Mouse (Mus musculus) retina, adult 2 months (tissue): ENCODE data around the gene Cgn.

ENCODE experiments used
- DNase-seq: peaks from one replicate; pipeline ENCODE4 v3.0.0-alpha.2; 2012; ENCODE audit warnings: low read depth, low spot score

Gene Cgn

DNA sequence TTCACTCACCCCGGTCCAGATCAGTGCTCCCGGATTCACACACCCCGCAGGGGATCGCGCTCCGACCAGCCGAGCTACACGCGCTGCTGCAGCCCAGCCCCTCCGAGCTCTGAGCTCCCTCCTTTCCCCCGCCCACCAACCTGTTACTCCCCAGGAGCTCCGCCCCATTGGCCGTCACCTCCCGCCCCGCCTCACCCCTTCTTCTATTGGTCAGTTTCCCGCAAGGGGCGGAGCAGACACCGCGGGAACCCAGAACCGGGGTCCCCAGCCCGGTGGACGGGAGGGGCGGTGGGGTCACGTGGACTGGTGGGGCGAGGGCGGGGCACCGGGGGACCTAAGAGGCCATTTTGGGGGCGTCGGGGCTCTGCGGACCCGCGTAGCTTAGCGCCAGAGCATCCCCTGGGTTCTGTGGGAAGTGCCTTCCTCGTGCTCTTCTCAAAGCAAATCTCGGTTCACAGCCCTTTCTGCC lies at the start of gene Cgn:
Gene Cgn, minus strand, starts transcription at position 126 of the 469 bp plus-strand sequence.
- peak; percentile 80 for DNase-seq

DNA sequence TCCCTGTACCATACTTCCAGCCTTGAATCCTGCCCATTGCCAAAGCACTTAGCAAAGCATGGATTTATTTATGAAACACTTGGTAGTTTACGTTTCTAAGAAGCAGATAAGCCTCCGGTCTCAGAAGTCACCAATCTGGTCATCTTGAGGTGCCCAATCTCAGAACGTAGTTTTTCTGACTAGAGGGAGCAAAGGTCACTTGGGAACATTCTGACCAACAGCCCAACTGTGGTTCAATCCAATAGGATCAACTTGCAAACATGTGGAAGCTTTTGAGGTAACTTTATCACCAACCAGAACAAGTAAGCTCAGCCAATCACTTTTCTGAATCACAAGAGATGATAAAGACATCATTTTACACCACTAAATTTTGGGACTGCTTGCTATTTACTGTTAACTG lies 49.1 kb upstream of the Cgn start:
- DNase-seq: no peak

DNA sequence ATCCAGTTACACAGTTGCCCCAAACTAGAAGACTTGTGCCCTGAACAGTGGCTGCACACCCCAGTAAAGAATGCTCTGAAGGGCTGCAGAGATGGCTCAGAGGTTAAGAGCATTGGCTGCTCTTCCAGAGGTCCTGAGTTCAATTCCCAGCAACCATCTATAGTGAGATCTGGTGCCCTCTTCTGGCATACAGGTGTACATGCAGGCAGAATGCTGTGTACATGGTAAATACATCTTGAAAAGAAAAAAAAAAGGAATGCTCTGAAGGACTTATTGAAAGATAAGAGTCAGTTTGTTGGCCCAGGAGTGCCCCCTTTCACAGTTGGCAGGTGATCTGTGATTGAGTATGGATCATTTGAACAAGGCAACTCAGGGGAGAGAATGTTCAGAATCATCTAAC lies 47.1 kb upstream of the Cgn start:
- DNase-seq: no peak

DNA sequence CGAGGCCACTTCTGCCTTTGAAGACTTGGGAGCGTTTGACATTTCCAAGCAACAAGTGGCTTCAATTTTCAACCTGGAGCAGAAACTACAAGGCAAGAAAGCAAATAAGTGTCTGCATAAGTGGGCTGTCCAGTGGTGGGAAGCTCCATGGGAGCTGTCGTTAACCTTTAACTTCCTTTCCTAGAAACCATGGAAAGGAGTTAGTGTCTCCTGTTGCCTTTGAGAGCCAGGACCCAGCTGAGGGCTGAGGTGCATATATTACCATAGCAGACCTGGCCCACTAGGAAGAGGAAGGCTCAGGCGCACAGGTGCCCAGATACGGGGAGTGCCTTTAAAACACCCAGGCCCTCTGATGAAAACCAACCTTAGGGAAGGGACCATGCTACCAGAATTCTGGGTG lies 46.4 kb upstream of the Cgn start:
- DNase-seq: no peak

DNA sequence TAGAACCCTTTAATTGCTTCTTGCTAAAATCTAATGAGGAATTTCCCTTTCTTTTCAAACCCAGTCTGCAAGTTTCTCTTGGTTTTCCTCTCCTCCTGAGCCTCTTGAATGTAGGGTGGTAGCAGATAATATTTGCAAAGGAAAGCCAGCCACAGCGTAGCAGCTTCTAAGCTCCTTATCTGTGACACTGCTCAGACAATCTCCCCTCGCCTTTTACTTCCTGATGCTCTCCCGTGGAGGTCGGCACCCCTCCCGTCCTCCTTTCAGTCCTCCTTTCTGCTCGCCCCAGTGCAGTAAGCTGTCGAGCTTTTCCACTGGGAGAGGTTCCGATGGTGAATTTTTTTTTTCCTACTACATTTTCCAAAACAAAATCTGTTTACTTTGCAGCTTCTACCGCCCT lies 45.8 kb upstream of the Cgn start:
- no peak for DNase-seq

DNA sequence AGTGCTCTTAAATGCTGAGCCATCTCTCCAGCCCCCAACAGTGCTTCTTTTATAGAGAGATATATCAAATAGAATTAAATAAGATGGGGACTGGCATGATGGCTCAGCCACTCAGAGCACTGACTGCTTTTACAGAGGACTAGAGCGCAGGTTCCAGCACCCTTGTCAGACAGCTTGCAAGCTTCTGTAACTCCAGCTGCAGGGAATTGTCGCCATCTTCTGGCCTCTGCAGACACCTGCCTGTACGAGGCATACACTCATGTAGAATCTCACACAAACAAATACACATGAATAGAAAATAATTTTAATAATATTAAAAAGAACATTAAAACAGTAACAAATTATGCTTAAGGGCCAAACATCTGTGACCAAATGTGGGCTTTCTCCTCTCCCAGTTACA lies 37.8 kb upstream of the Cgn start:
- no peak for DNase-seq

DNA sequence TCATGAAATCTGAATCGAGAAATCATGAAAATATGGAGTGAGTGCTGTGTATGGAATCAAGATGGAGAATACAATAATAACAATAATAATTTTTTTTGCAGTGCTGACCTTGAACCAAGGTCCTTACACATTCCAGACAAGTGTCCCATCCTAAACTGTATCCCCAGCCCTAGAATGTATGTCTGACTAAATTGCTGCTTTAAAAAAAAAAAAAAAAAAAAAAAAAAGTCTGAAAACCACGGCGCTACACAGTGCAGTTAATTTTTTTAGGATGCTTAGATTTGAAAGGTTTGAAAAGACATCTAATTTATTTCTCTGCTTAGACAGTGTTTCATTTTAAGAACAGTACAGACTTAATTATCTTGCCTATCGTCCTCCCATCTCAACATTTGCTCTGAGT lies 35.8 kb upstream of the Cgn start:
- DNase-seq: no peak

DNA sequence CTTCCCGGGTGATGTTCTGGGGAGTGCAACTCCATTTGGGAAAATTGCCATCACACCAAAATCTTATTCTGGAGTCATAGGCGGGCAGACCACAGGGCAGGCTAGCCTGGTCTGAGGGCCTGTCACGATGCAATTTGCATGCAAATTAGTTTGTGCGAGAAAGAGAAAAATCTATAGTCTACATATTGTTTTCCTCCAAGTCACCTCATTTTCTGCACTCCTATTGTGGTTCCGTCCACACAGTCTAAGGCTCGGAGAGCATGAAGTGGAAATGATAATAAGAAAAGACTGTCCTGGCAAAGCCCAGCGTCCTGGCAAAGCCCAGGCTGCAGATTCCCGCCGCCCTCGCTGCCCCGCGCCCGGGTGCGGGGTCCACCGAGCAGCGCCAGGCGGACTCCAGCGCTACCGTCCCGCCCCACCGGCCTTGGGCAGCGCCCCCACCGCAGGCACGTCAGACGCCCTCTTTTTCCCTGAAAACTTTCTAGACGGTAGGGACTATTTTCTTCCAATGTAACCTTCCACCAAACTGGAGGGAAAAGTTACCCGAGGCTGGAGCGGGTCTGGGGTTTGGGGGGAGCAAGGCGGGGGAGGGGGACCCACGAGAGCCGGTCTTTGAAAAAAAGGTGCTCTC lies 34.8 kb upstream of the Cgn start:
- no peak for DNase-seq

DNA sequence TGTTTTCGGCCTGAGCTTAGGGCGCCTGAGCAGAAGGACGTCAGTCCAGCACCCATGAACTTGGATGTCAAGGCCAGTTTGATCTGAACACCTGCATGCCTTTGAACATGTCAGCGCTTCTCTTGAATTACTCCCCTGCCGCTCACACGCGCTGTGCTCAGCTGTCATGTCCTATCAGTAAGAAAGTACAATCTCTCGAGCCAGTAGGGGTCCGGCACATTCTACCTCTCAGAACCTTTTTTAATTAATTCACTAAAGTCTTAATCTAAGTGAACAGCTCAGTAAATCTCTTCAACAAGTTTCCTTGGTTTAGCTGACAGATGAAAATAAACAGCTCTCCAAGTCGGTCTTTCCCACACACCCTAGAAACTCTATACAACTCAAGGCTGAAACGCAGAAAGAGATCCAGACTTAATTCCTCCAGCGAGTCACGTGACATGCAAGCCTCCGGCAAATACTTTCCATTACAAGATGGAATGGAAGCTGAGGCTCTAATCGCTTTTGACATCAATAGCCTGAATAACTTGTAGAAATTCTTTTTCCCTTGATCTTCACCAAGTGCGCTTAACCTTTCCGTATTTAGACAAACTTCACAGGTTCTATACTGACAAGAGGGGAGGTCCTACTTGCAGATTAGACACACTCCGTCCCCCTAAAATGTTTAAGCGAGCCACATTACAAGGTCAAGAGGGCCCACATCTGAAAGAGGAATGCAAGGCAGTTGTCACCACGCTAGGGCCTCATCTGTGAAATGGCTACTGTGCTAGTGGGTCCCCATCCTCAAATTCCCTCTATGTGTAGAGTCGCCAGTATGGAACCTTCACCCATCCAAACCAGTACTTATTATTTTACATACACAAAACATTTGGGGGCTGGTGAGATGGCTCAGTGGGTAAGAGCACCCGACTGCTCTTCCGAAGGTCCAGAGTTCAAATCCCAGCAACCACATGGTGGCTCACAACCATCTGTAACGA lies 33.4 kb upstream of the Cgn start:
- DNase-seq: no peak

DNA sequence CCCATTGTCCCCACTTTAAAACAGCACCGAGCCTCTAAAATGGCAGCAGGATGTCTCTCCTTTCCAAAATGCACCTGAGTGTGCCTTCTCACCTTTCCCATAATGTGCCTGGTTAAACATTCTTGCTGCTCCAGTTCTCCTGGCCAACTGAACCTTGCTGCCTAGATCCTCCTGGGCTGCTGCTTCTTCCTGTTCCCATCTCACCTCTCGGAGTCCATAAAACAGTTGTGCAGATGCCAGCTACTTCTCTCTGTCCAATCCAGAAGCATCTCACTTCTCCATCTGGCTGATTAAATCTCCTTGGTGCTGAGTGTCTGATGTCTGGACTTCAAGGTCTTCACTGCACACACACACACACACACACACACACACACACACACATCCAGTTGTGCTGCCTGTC lies 31.4 kb upstream of the Cgn start:
- DNase-seq: no peak

DNA sequence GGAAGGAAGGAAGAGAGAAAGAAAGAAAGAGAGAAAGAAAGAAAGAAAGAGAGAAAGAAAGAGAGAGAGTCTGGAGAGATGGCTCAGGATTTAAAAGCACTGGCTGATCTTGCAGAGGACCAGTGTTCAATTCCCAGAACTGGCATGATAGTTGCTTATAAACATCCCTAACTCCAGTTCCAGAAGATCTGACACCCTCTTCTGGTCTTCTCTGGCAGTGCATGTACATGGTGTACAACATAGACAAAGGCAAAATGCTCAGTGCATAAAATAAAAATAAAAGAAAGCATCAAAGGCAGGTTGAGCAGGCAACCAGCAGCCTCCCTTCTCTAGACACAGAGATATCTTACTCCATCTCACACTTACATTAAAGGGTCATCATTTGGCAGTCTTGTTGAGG lies 29.3 kb upstream of the Cgn start:
- no peak for DNase-seq

DNA sequence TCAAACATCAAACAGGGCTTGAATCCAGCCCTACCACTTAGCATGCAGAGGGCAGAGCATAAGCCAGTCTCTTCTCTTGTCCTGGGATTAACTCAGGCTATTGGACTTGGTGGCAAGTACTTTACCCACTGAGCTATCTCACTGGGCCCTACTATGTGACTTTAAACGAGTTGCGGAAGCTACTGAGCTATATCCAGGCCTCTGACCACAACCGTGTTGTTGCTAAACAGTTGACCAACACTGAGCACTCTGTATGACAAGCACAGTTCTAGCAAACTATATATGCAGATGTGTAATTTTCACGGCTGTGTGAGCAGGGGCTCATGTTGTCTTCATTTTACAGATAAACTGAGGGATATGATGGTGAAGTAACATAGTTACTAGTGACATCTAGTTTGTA lies 28.4 kb upstream of the Cgn start:
- DNase-seq: no peak

DNA sequence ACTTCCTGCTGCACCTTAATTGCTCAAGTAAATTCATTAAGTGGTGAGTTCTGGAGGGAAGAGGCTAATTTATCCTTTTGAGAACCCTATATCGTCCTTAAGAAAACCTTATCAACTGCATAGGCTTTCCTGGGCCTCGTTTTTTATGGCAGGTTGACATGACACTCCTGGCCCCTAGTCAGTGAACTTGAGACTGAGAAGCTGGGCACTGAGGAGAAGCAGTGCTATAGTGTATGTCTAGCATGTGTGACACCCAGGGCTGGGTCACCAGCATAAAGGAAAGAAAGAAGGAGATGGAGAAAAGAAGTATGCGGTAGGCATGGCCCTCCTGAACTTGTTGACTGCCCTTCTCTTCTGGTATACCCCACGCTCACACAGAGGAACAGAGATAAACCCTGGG lies 27.8 kb upstream of the Cgn start:
- no peak for DNase-seq

DNA sequence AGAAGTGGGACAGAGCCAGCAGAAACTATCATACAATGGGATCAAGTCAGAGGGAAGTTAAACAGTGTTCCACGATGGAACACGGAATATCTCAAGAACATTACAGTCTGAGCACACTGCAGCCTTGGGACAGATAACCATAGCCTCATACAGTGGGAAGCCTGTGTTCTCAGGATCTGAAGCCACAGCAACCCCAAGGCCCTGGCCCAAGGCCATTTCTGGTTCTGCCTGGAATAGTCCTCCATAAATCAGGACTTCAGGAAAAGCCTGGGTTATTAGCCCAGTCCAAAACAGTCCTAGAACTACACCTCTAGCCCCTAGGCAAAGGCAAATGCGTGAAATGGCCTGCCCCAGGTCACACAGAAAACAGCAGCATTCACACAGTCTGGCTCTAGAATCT lies 27.4 kb upstream of the Cgn start:
- DNase-seq: no peak

DNA sequence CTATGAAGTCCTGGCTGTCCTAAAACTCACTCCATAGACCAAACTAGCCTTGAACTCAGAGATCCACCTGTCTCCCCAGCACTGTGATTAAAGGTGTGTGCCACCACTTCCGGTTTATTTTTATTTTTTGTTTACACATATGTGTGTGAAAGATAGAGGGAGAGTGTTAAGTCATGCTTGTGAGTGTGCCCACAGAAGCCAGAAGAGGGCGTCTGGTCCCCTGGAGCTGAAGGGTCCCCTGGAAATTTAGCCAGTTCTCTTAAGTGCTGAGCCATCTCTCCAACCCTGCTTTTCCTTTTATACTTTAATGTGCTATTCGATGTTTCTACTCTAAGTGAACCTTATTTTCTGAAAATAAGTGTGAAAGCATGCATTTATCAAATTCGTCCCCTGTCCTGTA lies 25.3 kb upstream of the Cgn start:
- no peak for DNase-seq

DNA sequence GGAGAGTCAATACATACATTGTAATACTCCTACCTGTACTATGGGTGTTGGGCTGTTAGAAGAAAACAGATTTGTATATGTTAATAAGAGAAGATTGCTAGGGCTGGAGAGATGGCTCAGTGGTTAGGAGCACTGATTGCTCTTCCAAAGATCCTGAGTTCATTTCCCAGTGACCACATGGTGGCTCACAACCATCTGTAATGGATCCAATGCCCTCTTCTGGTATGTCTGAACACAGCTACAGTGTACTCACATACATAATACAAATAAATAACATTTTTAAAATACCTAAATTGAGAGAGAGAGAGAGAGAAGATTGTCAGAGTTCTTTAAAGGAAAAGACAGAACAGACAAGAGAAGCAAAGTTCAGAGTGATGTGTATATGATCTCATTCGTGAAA lies 22.0 kb upstream of the Cgn start:
- no peak for DNase-seq

DNA sequence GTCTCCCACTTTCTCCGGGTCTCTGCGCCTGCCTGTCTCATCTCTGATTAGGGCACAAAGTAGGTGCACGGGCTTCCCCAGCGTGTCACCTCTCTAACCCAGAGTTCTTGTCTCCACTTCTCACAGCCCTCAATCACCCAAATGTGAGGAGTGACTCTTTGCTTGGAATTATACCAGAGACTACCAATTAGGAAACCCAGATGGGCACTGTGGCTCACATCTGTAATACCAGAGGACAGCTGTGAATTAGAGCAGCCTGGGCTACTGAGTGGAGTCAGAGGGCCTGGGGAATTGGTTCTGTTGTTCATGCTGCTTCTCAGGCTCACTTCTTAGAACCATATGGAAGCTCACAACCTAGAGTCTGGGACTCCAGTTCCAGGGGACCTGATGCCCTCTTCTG lies 18.7 kb upstream of the Cgn start:
- no peak for DNase-seq

DNA sequence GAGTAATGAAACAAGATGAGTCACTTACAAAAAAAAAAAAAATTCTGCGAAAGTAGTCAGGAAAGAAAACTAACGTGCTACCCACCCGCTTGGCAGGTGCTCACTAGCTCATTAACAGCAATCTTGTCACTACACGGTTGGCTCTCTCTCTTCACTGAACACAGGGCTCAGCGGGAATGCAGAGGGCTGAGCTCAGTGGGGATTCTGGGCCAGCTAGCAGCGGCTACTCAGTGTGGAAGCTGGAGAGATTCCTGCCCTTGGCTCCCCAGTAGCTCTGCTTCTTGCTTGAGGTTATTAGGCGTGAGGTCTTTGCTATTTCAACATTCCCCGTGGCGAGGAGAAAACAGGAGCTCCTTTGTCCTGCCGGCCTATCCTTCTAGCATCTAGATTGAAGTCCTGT lies 17.9 kb upstream of the Cgn start:
- DNase-seq: no peak

DNA sequence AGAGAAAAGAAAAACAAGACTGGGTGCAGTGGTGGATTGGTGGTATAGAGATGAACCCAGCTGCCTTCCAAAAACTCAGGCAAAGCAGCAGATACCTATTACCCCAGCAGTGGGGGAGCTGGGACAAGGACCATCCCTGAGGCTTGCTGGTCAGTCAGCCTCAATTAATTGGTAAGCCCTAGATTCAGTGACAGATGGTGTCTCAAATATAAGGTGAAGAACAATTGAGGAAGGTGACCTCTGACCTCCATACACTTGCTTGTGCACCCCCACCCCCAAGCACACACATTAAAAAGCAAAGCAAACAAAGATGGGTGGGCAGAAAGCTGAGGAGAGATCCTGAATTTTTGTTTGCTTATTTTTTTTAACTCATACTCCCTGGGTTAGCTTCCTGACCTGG lies 9.9 kb upstream of the Cgn start:
- DNase-seq: no peak

DNA sequence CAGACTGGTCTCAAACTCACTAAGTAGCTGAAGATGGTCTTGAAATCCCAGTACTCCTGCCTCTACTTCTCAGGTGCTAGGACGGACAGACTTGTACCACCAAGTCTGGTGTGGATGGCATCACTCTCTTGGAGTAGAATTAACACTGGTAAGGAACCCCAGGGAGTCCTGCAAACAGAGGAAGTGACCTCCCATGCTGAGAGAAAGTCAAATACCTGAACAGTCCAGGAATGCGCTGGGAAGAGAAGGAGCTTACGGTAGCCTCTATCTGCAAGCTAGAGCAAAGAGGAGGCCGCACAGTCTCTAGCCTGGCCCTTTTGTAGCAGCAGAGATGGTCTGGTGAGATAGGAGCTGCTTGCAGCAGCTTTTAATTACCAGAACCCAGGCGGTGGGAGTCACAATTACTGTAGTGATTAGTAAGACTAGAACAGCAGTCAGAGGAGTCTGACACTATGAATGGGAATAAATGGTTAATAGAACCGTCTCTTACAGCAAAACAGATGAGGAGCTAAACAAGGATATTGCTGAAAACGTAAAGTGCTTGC lies 9.4 kb upstream of the Cgn start:
- no peak for DNase-seq

DNA sequence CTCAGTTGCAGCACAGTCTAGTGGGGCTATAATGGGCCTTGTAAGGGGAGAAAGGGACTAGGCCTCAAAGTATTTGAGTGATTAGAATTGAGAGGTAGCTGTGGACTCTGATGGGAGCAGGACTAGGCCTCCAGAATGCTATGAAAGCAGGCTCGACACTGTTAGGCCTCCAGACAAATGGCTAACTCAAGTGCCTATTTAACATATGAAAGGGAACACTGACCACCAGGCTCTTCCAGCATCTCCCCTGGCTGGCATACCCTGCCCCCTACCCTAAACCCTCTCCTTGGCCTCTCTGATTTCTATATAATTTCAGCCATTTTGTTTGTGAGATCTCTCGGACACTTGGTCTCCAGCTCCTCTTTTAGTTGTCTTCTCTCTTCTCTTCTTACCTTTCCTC lies 8.1 kb upstream of the Cgn start:
- DNase-seq: no peak

DNA sequence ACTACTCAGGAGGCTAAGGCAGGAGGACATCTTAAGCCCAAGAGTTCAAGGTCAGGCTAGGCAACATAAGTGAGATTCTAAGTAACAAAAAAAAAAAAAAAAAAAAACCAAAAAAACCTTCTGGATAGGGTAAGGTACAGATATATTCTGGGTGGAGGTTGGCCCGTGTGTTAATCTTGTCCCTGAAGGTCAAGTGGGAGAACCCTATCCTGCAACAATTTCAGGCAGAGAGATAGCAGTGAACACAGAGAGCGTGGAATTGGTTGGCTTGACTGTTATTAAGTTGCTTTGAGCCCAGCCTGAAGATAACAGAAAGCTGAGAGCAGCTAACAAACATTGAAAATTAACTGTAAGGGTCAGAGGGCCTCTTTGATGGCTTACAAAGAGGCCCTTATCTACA lies 7.4 kb upstream of the Cgn start:
- DNase-seq: no peak

DNA sequence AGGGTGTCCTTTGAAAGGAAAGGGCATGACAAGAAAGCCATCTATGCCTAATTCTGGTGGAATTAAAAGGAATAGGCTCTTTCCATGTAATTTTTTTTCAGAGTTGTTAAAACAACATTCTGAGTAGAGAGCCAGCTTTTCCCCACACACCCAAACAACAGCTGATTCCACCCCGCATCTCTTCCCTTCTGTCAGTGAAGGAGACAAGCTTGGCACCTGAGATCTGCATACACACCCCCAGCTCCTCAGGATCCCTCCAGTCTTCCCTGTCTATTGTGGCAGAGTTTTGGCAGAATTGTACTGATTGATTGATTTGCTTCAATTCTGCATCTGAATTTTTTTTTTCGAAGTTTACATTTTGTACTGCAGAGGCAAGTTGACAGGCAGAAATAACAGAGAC lies 6.0 kb upstream of the Cgn start:
- DNase-seq: no peak
